Mouse (Mus musculus) heart, embryonic 15.5 days (tissue): ENCODE results near the gene Tpx2. TPM values are rescaled to one million over a fixed set of nuclear protein-coding genes. Genes with fewer than 3 reads are reported as not detected.

Experiments used
- ATAC-seq: fragments of 200-750 bp; cut with Nextera tagmentation; replicated peaks from 2 replicates; pipeline ENCODE4 v1.8.0; 2017; ENCODE audit warnings: low read depth, moderate TSS enrichment; ENCODE audit not compliant: insufficient number of reproducible peaks, insufficient read depth, low FRiP score
- H3K27ac ChIP-seq: fragments of 300-500 bp; sonication (generic); 2 replicates; pipeline ENCODE4 v1.5.1; 2015; ENCODE audit warnings: mild to moderate bottlenecking, inconsistent platforms
- H3K27me3 ChIP-seq: fragments of 300-500 bp; sonication (generic); 2 replicates; pipeline ENCODE4 v1.6.1; 2015; ENCODE audit warnings: inconsistent platforms
- H3K36me3 ChIP-seq: fragments of 300-500 bp; sonication (generic); 2 replicates; pipeline ENCODE4 v1.6.1; 2015; ENCODE audit warnings: mild to moderate bottlenecking, inconsistent platforms
- H3K4me1 ChIP-seq: fragments of 300-500 bp; sonication (generic); replicated peaks from 2 replicates; pipeline ENCODE4 v1.6.1; 2015; ENCODE audit warnings: inconsistent platforms
- H3K4me2 ChIP-seq: fragments of 300-500 bp; sonication (generic); 2 replicates; pipeline ENCODE4 v1.6.1; 2015; ENCODE audit warnings: inconsistent platforms, mild to moderate bottlenecking, moderate library complexity
- H3K4me3 ChIP-seq: fragments of 300-500 bp; sonication (generic); 2 replicates; pipeline ENCODE4 v1.5.1; 2015; ENCODE audit warnings: mild to moderate bottlenecking, inconsistent platforms
- H3K9ac ChIP-seq: fragments of 300-500 bp; sonication (generic); 2 replicates; pipeline ENCODE4 v1.6.1; 2015; ENCODE audit warnings: mild to moderate bottlenecking, inconsistent platforms
- H3K9me3 ChIP-seq: fragments of 300-500 bp; sonication (generic); replicated peaks from 2 replicates; pipeline ENCODE4 v1.6.1; 2016; ENCODE audit warnings: inconsistent platforms
- WGBS: fragments of 180-500 bp; shearing (Covaris S2); methylation state at CpG from one replicate; pipeline ENCODE4 v1.1.7; 2015; ENCODE audit warnings: mixed read lengths; 5-methylcytosine and 5-hydroxymethylcytosine counted together
- polyA plus RNA-seq: library from polyadenylated mRNA; unstranded; fragments of >200 nt; fragmentation: Nextera tagmentation; extraction: Ambion mirVana; gene quantifications from 2 replicates; pipeline ENCODE4 v1.2.1, GENCODE M21; 2015

Gene Tpx2
- polyA plus RNA-seq, 1 experiment from 2014 or later: 47.3 TPM

DNA sequence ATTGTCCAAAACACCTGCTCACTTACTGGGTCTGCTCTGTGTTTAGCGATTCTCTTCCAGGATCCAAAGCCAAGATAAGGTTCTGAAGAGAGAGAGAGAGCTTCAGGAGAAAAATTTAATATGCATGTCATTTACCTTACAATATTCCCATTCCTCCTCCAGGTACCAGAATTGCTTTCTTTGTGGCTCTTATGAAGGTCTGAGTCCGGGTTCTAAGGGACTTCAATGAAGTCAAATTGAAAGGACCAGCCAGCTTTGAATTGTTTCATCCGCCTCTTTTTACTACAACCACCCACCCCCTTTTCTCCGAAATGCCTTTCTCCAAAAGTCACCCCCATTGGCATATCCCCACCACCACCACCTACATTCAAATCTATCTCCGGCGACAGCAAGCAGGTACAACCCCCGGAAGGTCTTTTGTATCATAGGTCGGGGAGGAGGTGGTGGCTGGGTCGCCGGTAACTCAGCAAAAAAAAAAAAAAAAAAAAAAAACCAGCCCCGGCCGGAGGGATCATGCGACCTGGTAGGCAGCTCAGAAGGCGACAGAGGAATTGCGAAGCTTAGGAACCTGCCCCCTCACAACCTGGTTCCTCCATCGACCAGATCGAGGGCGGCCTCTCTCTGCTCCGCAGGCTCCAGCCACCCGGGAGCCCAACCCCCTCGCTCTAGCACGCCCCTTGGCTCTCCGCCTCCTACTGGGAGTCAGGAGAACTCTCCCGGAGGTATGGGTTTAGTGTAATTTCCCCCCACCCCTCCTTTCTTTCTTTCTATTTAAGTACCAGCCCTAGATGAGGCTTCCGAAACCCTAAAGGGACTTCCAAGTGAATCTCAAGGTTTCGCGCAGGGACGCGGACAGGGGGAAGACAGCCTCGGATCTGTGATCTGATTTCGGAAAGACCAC is 17.5 kb upstream of the Tpx2 start:
- ATAC-seq: peak; percentile 84
- peaks cover 44% of the 10 kb centered on the region for H3K4me1 ChIP-seq
- H3K4me3 ChIP-seq: peak overlapping the region; percentile 90
- WGBS: 1% methylated on average over 31 of the region's 31 CpGs
- peak overlapping the region; percentile 77 for H3K4me2 ChIP-seq
- H3K27ac ChIP-seq: peak overlapping the region; percentile 99
- no peaks in the 10 kb centered on the region for H3K9me3 ChIP-seq
- no peaks in the 10 kb centered on the region for H3K27me3 ChIP-seq
- peaks cover 4% of the 10 kb centered on the region; the same call in 1 of the 2 replicates for H3K36me3 ChIP-seq
- H3K9ac ChIP-seq: peak overlapping the region; percentile 91

GRCm38 (mm10) chr2:152831019-152831878 is 16.5 kb upstream of the Tpx2 start, which contains the start of gene Bcl2l1:
Bcl2l1 (minus strand) TSS chr2:152831728.
- Histone ChIP-seq H3K4me1 (peaks cover 37% of the 10 kb centered on the region), H3K36me3 (peaks cover 4% of the 10 kb centered on the region; the same call in 1 of the 2 replicates), H3K9me3 (no peaks in the 10 kb centered on the region), H3K27ac (peak within 1 kb of the TSS; percentile 99), H3K27me3 (no peaks in the 10 kb centered on the region), H3K4me3 (peak within 1 kb of the TSS; percentile 90), H3K9ac (peak within 1 kb of the TSS; percentile 91), H3K4me2 (peak within 1 kb of the TSS; percentile 77)
- peak; percentile 92 for ATAC-seq
- under 1% methylated on average over 74 of the region's 74 CpGs for WGBS

- H3K9ac ChIP-seq: no peak overlapping the region
- 65% methylated on average over 2 of the region's 2 CpGs for WGBS
These were observed 8.5 kb upstream of the Tpx2 start for GRCm38 (mm10) chr2:152839256-152839655.

GRCm38 (mm10) chr2:152842741-152843140 is 5.0 kb upstream of the Tpx2 start:
- WGBS: 73% methylated on average over 3 of the region's 3 CpGs
- no peak overlapping the region for H3K9ac ChIP-seq
- H3K27me3 ChIP-seq: no peaks in the 10 kb centered on the region
- H3K27ac ChIP-seq: no peak overlapping the region
- no peak overlapping the region for H3K4me3 ChIP-seq
- no peaks in the 10 kb centered on the region for H3K4me1 ChIP-seq
- H3K4me2 ChIP-seq: no peak overlapping the region
- no peak for ATAC-seq
- H3K9me3 ChIP-seq: no peaks in the 10 kb centered on the region
- H3K36me3 ChIP-seq: no peaks in the 10 kb centered on the region

More at GRCm38 (mm10) chr2:152839256-152839655, 8.5 kb upstream of the Tpx2 start:
- H3K36me3 ChIP-seq: no peaks in the 10 kb centered on the region
- no peak overlapping the region for H3K27ac ChIP-seq
- H3K4me1 ChIP-seq: no peaks in the 10 kb centered on the region
- no peaks in the 10 kb centered on the region for H3K27me3 ChIP-seq
- no peak overlapping the region for H3K4me2 ChIP-seq
- H3K4me3 ChIP-seq: no peak overlapping the region
- H3K9me3 ChIP-seq: no peaks in the 10 kb centered on the region
- ATAC-seq: no peak

- Histone ChIP-seq H3K4me2 (peak overlapping the region; percentile 62), H3K9ac (no peak overlapping the region), H3K36me3 (no peaks in the 10 kb centered on the region), H3K27ac (no peak overlapping the region), H3K4me3 (peak overlapping the region; percentile 97), H3K4me1 (peaks cover 18% of the 10 kb centered on the region), H3K27me3 (no peaks in the 10 kb centered on the region), H3K9me3 (no peaks in the 10 kb centered on the region)
- WGBS: 15% methylated on average over 3 of the region's 3 CpGs
- ATAC-seq: no peak
These were observed 528 bp upstream of the Tpx2 start for GRCm38 (mm10) chr2:152847057-152847814.

- no peaks in the 10 kb centered on the region for H3K9me3 ChIP-seq
- no peaks in the 10 kb centered on the region for H3K27me3 ChIP-seq
- peak overlapping the region; percentile 77 for H3K9ac ChIP-seq
- peaks cover 5% of the 10 kb centered on the region; the same call in 1 of the 2 replicates for H3K36me3 ChIP-seq
- peak overlapping the region; percentile 78 for H3K4me2 ChIP-seq
- no peak for ATAC-seq
- H3K4me3 ChIP-seq: peak overlapping the region; percentile 97
- peak overlapping the region; percentile 82 for H3K27ac ChIP-seq
- H3K4me1 ChIP-seq: peaks cover 18% of the 10 kb centered on the region
- 6% methylated on average over 2 of the region's 2 CpGs for WGBS
These were observed 702 bp downstream of the Tpx2 start for GRCm38 (mm10) chr2:152848466-152848865.

- Histone ChIP-seq H3K9me3 (no peaks in the 10 kb centered on the region), H3K36me3 (peaks cover 33% of the 10 kb centered on the region), H3K27ac (no peak overlapping the region), H3K4me1 (no peaks in the 10 kb centered on the region), H3K9ac (no peak overlapping the region), H3K27me3 (no peaks in the 10 kb centered on the region), H3K4me2 (no peak overlapping the region), H3K4me3 (no peak overlapping the region)
- 65% methylated on average over 3 of the region's 3 CpGs for WGBS
- no peak for ATAC-seq
These were observed 11.7 kb downstream of the Tpx2 start for GRCm38 (mm10) chr2:152859501-152859900.

GRCm38 (mm10) chr2:152861891-152862290 is 14.1 kb downstream of the Tpx2 start:
- ATAC-seq: no peak
- Histone ChIP-seq H3K9me3 (no peaks in the 10 kb centered on the region), H3K4me2 (no peak overlapping the region), H3K27ac (no peak overlapping the region), H3K9ac (no peak overlapping the region), H3K27me3 (no peaks in the 10 kb centered on the region), H3K4me1 (no peaks in the 10 kb centered on the region), H3K36me3 (peaks cover 28% of the 10 kb centered on the region), H3K4me3 (no peak overlapping the region)
- 76% methylated on average over 1 of the region's 1 CpGs for WGBS

DNA sequence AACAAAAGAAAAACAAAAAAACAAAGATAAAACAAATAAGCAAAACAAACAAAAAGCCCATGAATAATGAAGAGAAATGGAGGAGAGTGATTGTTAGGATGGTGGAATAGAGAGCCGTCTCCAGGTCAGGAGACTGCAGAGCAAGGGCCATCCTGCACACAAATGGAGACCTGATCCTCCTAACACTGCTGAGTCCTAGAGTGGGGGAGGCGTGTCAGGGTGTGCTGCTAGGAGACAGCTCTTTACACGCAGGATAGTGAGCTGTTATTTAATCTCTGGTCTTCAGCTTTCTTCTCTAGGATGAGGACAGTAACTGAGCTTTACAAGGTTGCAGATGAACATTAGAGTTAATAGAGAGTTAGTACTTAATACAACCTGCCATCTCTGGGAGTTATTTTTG is 14.9 kb downstream of the Tpx2 start:
- WGBS: 71% methylated on average over 3 of the region's 3 CpGs
- H3K36me3 ChIP-seq: peaks cover 34% of the 10 kb centered on the region

GRCm38 (mm10) chr2:152863346-152863745 is 15.6 kb downstream of the Tpx2 start:
- no peak overlapping the region for H3K4me2 ChIP-seq
- H3K36me3 ChIP-seq: peaks cover 34% of the 10 kb centered on the region
- no peak for ATAC-seq
- H3K9me3 ChIP-seq: no peaks in the 10 kb centered on the region
- no peaks in the 10 kb centered on the region for H3K27me3 ChIP-seq
- no peak overlapping the region for H3K9ac ChIP-seq
- no peaks in the 10 kb centered on the region for H3K4me1 ChIP-seq
- 93% methylated on average over 6 of the region's 6 CpGs for WGBS
- no peak overlapping the region for H3K27ac ChIP-seq
- H3K4me3 ChIP-seq: no peak overlapping the region

More for the DNA sequence above, 14.9 kb downstream of the Tpx2 start:
- Histone ChIP-seq H3K27me3 (no peaks in the 10 kb centered on the region), H3K4me3 (no peak overlapping the region), H3K4me1 (no peaks in the 10 kb centered on the region), H3K27ac (no peak overlapping the region), H3K4me2 (no peak overlapping the region), H3K9me3 (no peaks in the 10 kb centered on the region), H3K9ac (no peak overlapping the region)
- ATAC-seq: no peak
